Mouse (Mus musculus) adrenal gland, postnatal 36 days (tissue): Measurements from ENCODE around the gene Wdfy3. TPM values are rescaled to one million over a fixed set of nuclear protein-coding genes. Genes with fewer than 3 reads are reported as not detected.
"Not testable (repeated sequence)": the region's sequence is repeated elsewhere in the genome, so short reads cannot be mapped to it uniquely, and the experiment has no call there.

ENCODE experiments used
- DNase-seq, 2 experiments: peaks; one replicate each; pipeline ENCODE4 v3.0.0; 2021; ENCODE audit warnings: mixed read lengths in 1 of 2
- total RNA-seq, 2 experiments: library from RNA; stranded (reverse); gene quantifications; 2 replicates each; pipeline ENCODE4 v1.2.3; 2021

The Wdfy3 gene
- total RNA-seq, 2 experiments from 2014 or later, result 41.5 to 51.1 TPM

DNA sequence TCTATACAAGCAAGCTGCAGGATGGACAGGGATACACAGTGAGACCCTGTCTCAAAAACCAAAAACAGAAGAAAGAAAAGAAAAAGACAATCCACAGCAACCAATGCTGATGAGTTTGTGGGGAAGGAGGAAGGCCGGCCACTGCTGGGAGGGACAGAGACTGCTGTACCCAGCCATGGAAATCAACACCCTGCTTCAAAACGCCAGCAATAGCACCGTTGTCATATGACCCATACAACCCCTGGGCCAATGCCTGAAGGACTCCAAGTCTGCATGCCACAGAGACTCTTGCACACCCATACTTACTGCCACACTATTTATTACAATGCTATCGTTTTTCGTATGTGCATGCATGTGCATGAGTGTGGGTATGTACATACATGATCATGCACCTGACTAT, 124.0 kb downstream of the Wdfy3 start:
- no peak for DNase-seq

GRCm38 (mm10) chr5:101937909-101938596, 131.7 kb downstream of the Wdfy3 start:
- DNase-seq, result no peak

GRCm38 (mm10) chr5:101937362-101937761, 132.4 kb downstream of the Wdfy3 start:
- no peak for DNase-seq

GRCm38 (mm10) chr5:101935893-101936292, 133.8 kb downstream of the Wdfy3 start:
- DNase-seq, result peak; percentile 48 to 54

GRCm38 (mm10) chr5:101934629-101935028, 135.1 kb downstream of the Wdfy3 start:
- no peak for DNase-seq

GRCm38 (mm10) chr5:101932971-101933810, 136.5 kb downstream of the Wdfy3 start:
- DNase-seq, result no peak

GRCm38 (mm10) chr5:101931997-101932396, 137.7 kb downstream of the Wdfy3 start:
- no peak for DNase-seq

- DNase-seq, result peak in 1 of 2 experiments; percentile 17
Measured at GRCm38 (mm10) chr5:101926311-101926710, 143.4 kb downstream of the Wdfy3 start.

DNA sequence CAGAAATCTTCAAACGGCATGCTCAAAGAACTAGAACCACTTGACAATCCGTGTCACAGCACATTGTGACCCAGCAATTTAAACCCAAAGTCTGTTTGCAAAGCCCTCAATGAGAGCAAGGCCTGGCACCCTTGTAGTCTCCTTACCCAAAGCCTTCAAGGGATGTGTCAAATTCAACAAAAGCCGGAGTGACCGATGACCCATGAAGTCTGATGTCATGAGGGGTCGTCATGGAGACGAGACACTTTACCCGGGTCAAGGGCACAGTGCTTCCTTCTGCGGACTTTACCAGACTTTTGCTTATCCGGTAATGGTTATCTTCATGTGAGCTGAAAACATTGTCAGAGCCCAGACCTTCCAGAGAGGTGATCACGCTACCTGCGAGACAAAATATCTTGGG, 146.0 kb downstream of the Wdfy3 start:
- DNase-seq, result no peak

- no peak for DNase-seq
Measured at GRCm38 (mm10) chr5:101919559-101919958, 150.2 kb downstream of the Wdfy3 start.

GRCm38 (mm10) chr5:101909468-101909867, 160.3 kb downstream of the Wdfy3 start:
- DNase-seq, result no peak

GRCm38 (mm10) chr5:101905624-101906023, 164.1 kb downstream of the Wdfy3 start:
- no peak for DNase-seq

GRCm38 (mm10) chr5:101904841-101905240, 164.9 kb downstream of the Wdfy3 start:
- DNase-seq, result not testable (repeated sequence)

- no peak for DNase-seq
Measured at GRCm38 (mm10) chr5:101902686-101903085, 167.0 kb downstream of the Wdfy3 start.

- DNase-seq, result no peak
Measured at GRCm38 (mm10) chr5:101899981-101900380, 169.7 kb downstream of the Wdfy3 start.

- no peak for DNase-seq
Measured at GRCm38 (mm10) chr5:101896784-101897183, 172.9 kb downstream of the Wdfy3 start.

GRCm38 (mm10) chr5:101895717-101896645, 173.7 kb downstream of the Wdfy3 start:
- peak; percentile 22 to 42 for DNase-seq

DNA sequence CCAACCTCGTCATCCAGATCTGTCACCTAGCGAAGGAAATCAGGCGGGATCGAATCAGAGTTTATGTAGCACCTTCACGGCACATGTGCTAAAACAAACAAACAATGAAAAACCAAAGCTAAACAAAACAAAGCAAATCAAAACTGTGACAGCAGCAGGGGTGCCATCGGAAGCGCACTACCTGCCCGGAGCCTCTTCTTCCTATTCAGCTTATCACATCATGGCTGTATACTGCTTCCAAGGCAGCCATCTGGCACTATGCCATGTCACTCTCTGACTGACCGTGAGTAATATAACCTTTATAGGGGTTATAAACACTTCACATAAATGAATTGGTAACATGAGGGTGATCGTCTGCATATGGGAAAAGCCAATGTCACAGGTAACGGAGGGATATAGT, 174.6 kb downstream of the Wdfy3 start:
- DNase-seq, result peak; percentile 51 to 61

DNA sequence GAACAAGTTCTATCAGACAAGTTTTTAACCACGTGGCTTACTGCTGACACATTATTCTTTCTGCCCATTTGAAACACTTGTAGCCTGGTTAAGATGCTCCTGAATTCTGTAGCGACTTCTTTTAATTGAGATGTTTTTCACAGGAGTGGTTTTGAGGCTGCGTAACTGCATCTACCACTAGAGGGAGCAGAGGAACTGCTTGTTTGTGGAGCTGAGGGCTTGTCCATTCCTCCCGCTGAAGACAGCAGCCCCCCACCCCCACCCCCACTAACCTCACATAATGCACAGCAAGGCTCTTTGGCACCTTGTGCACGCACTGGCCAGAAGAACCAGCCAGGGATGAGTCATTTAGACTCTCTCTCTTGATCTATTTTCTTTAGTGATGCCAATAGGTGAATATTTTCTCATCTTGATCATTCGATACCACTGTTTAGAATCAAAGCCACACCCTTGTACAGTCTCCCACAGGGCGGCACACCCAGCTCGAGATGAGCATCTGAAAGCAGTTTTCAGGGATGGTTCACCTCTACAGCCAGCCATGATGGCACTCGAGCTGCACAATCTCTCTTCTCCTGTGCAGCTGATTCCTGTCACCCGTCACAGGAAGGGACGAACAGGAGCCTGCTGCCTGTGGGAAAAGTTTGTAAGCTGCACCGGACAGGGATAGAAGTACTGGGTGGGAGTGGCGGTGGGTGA, 175.8 kb downstream of the Wdfy3 start:
- peak in 1 of 2 experiments; percentile 14 for DNase-seq

GRCm38 (mm10) chr5:101891694-101892416, 177.9 kb downstream of the Wdfy3 start:
- DNase-seq, result no peak

DNA sequence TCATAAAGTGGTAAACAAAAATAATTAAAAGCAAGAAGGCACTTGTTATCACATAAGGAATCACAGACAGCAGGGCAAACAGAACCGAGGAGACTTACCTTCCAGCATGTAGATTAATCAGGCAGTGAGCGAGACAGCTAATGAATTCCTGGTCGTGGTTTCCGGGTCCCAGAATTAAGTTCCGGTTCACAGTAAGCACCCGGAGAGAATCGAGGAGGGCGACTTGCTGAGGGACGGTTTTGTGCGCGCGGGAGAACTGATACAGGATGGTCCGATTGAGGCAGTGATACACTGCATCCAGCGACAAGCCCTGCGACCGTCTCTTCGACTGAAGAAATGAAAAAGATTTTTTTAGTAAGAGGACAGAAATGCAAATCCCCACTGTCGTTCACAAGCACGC, 181.7 kb downstream of the Wdfy3 start:
- no peak for DNase-seq
